Mouse (Mus musculus) frontal cortex, adult 2 months (tissue): ENCODE data around the gene Acad12. TPM values are rescaled to one million over a fixed set of nuclear protein-coding genes. Genes with fewer than 3 reads are reported as not detected.
"Not testable (repeated sequence)": the region's sequence is repeated elsewhere in the genome, so short reads cannot be mapped to it uniquely, and the experiment has no call there.

Source experiments
- DNase-seq, 2 experiments: peaks; one replicate each; pipeline ENCODE4 v3.0.0; 2022; ENCODE audit warnings: low spot score in 1 of 2; ENCODE audit errors: extremely low spot score in 1 of 2
- polyA plus RNA-seq: library from polyadenylated mRNA; depleted of rRNA; stranded (reverse); fragments of >200 nt; gene quantifications from 2 replicates; pipeline ENCODE4 v1.2.3, GENCODE M21; 2012; rRNA removed

Acad12 gene
- polyA plus RNA-seq, result 4.0 and 4.7 TPM in 2 replicates

GRCm38 (mm10) chr5:121618592-121619513 lies at the start of gene Acad12:
TSS of gene Acad12 (minus strand) at chr5:121618938.
- DNase-seq, result peak; percentile 24 to 76

GRCm38 (mm10) chr5:121668411-121668810 lies 49.7 kb upstream of the Acad12 start:
- DNase-seq, result no peak

- no peak for DNase-seq
Observed at GRCm38 (mm10) chr5:121667067-121667466, 48.3 kb upstream of the Acad12 start.

- DNase-seq, result no peak
Observed at GRCm38 (mm10) chr5:121664971-121665370, 46.2 kb upstream of the Acad12 start.

- no peak for DNase-seq
Observed at GRCm38 (mm10) chr5:121664078-121664477, 45.3 kb upstream of the Acad12 start.

- no peak for DNase-seq
Observed at GRCm38 (mm10) chr5:121663456-121663855, 44.7 kb upstream of the Acad12 start.

- DNase-seq, result no peak
Observed at GRCm38 (mm10) chr5:121661494-121661893, 42.8 kb upstream of the Acad12 start.

GRCm38 (mm10) chr5:121660897-121661254 lies 42.1 kb upstream of the Acad12 start:
- peak in 1 of 2 experiments; percentile 52 for DNase-seq

- DNase-seq, result peak; percentile 84 to 95
Observed at GRCm38 (mm10) chr5:121660059-121660896, 41.5 kb upstream of the Acad12 start, which contains the start of the genes Acad10 and Brap. TSS of gene Acad10 (minus strand) at chr5:121660514. TSS of gene Brap (plus strand) at chr5:121660563.

- DNase-seq, result not testable (repeated sequence)
Observed at GRCm38 (mm10) chr5:121657656-121658055, 38.9 kb upstream of the Acad12 start.

- DNase-seq, result not testable (repeated sequence)
Observed at GRCm38 (mm10) chr5:121656866-121657265, 38.1 kb upstream of the Acad12 start.

GRCm38 (mm10) chr5:121654526-121654925 lies 35.8 kb upstream of the Acad12 start:
- no peak for DNase-seq

- DNase-seq, result no peak
Observed at GRCm38 (mm10) chr5:121649134-121649533, 30.4 kb upstream of the Acad12 start.

GRCm38 (mm10) chr5:121639601-121640000 lies 20.9 kb upstream of the Acad12 start:
- no peak for DNase-seq

GRCm38 (mm10) chr5:121637296-121637695 lies 18.6 kb upstream of the Acad12 start:
- DNase-seq, result no peak

- no peak for DNase-seq
Observed at GRCm38 (mm10) chr5:121634668-121635067, 15.9 kb upstream of the Acad12 start.

- no peak for DNase-seq
Observed at GRCm38 (mm10) chr5:121632804-121633203, 14.1 kb upstream of the Acad12 start.

GRCm38 (mm10) chr5:121631106-121631647 lies 12.4 kb upstream of the Acad12 start:
- DNase-seq, result not testable (repeated sequence)

- DNase-seq, result peak; percentile 43 to 86
Observed at GRCm38 (mm10) chr5:121627871-121628270, 9.1 kb upstream of the Acad12 start.

GRCm38 (mm10) chr5:121623241-121623640 lies 4.5 kb upstream of the Acad12 start:
- no peak for DNase-seq

GRCm38 (mm10) chr5:121621102-121621501 lies 2.4 kb upstream of the Acad12 start:
- no peak for DNase-seq
